Mouse (Mus musculus): ENCODE data around the gene Esrra.

Esrra gene

GRCm38 (mm10) chr19:6903031-6903430 lies 18.6 kb downstream of the Esrra start:
- no peak for DNase-seq (ENCODE audit: low read depth)

GRCm38 (mm10) chr19:6899641-6900040 lies 22.0 kb downstream of the Esrra start:
- DNase-seq (ENCODE audit: low read depth), result no peak

GRCm38 (mm10) chr19:6895608-6896305 lies 25.9 kb downstream of the Esrra start:
- peak; percentile 46 for DNase-seq (ENCODE audit: low read depth)

- DNase-seq (ENCODE audit: low read depth), result no peak
Observed at GRCm38 (mm10) chr19:6893731-6894451, 27.7 kb downstream of the Esrra start.

GRCm38 (mm10) chr19:6892512-6892911 lies 29.1 kb downstream of the Esrra start:
- no peak for DNase-seq (ENCODE audit: low read depth)

GRCm38 (mm10) chr19:6877965-6878364 lies 43.6 kb downstream of the Esrra start:
- no peak for DNase-seq (ENCODE audit: low read depth)

- peak; percentile 91 for DNase-seq (ENCODE audit: low read depth)
Observed at GRCm38 (mm10) chr19:6876799-6877198, 44.8 kb downstream of the Esrra start.

- DNase-seq (ENCODE audit: low read depth), result no peak
Observed at GRCm38 (mm10) chr19:6875834-6876233, 45.8 kb downstream of the Esrra start.

- no peak for DNase-seq (ENCODE audit: low read depth)
Observed at GRCm38 (mm10) chr19:6874257-6874656, 47.4 kb downstream of the Esrra start.

GRCm38 (mm10) chr19:6872701-6873100 lies 48.9 kb downstream of the Esrra start:
- DNase-seq (ENCODE audit: low read depth), result no peak

GRCm38 (mm10) chr19:6871574-6872271 lies 49.9 kb downstream of the Esrra start:
- peak; percentile 90 for DNase-seq (ENCODE audit: low read depth)

GRCm38 (mm10) chr19:6869355-6869754 lies 52.3 kb downstream of the Esrra start:
- peak; percentile 88 for DNase-seq (ENCODE audit: low read depth)

- DNase-seq (ENCODE audit: low read depth), result no peak
Observed at GRCm38 (mm10) chr19:6861451-6861850, 60.2 kb downstream of the Esrra start.
